Mouse (Mus musculus): ENCODE measurements around the gene Hacd1.

- no peak for TF ChIP-seq EP300 (IDR thresholded peaks at IDR 0.05)
- TF ChIP-seq CTCF (IDR thresholded peaks at IDR 0.05): no peak
Observed at GRCm38 (mm10) chr2:14055566-14056331, at the start of gene Hacd1.
